Mouse (Mus musculus) thymus, postnatal 36 days (tissue): ENCODE data around the gene Tmem210.

Experiments used
- DNase-seq, 2 experiments: peaks; one replicate each; pipeline ENCODE4 v3.0.0; 2022; ENCODE audit warnings: mixed read lengths in 2 of 2

Tmem210 gene

GRCm38 (mm10) chr2:25298046-25298445 lies 10.1 kb downstream of the Tmem210 start:
- no peak for DNase-seq

- DNase-seq: no peak
Measured at GRCm38 (mm10) chr2:25303452-25303851, 15.5 kb downstream of the Tmem210 start.

- DNase-seq: no peak
Measured at GRCm38 (mm10) chr2:25303931-25304656, 16.1 kb downstream of the Tmem210 start.

GRCm38 (mm10) chr2:25304657-25305541 lies 17.0 kb downstream of the Tmem210 start:
- no peak for DNase-seq

- DNase-seq: no peak
Measured at GRCm38 (mm10) chr2:25305587-25306359, 17.8 kb downstream of the Tmem210 start.

GRCm38 (mm10) chr2:25310180-25310579 lies 22.2 kb downstream of the Tmem210 start:
- DNase-seq: no peak

GRCm38 (mm10) chr2:25310969-25311368 lies 23.0 kb downstream of the Tmem210 start:
- DNase-seq: no peak

- no peak for DNase-seq
Measured at GRCm38 (mm10) chr2:25311491-25311891, 23.5 kb downstream of the Tmem210 start.

- no peak for DNase-seq
Measured at GRCm38 (mm10) chr2:25318119-25318966, 30.4 kb downstream of the Tmem210 start.

- DNase-seq: peak; percentile 66
Measured at GRCm38 (mm10) chr2:25318971-25319773, 31.2 kb downstream of the Tmem210 start, which contains the start of gene Grin1. Grin1 (minus strand) TSS chr2:25319187.

GRCm38 (mm10) chr2:25320084-25320483 lies 32.1 kb downstream of the Tmem210 start:
- no peak for DNase-seq

- no peak for DNase-seq
Measured at GRCm38 (mm10) chr2:25326036-25326435, 38.1 kb downstream of the Tmem210 start.

- DNase-seq: no peak
Measured at GRCm38 (mm10) chr2:25328440-25328839, 40.5 kb downstream of the Tmem210 start.

- DNase-seq: no peak
Measured at GRCm38 (mm10) chr2:25331470-25331869, 43.5 kb downstream of the Tmem210 start.

- DNase-seq: peak; percentile 99
Measured at GRCm38 (mm10) chr2:25332286-25333160, 44.6 kb downstream of the Tmem210 start, which contains the start of gene Man1b1. Man1b1 (plus strand) TSS chr2:25332338.

GRCm38 (mm10) chr2:25333569-25333968 lies 45.6 kb downstream of the Tmem210 start:
- no peak for DNase-seq

GRCm38 (mm10) chr2:25338303-25338702 lies 50.4 kb downstream of the Tmem210 start:
- DNase-seq: no peak
